Mouse (Mus musculus): ENCODE results near the gene Lipo1. TPM values are rescaled to one million over a fixed set of nuclear protein-coding genes. Genes with fewer than 3 reads are reported as not detected.
"Not testable (repeated sequence)": the region's sequence is repeated elsewhere in the genome, so short reads cannot be mapped to it uniquely, and the experiment has no call there.

Lipo1 gene
- not detected in 2 replicates for polyA plus RNA-seq (2015; fragmentation: Nextera tagmentation; extraction: Ambion mirVana)

DNA sequence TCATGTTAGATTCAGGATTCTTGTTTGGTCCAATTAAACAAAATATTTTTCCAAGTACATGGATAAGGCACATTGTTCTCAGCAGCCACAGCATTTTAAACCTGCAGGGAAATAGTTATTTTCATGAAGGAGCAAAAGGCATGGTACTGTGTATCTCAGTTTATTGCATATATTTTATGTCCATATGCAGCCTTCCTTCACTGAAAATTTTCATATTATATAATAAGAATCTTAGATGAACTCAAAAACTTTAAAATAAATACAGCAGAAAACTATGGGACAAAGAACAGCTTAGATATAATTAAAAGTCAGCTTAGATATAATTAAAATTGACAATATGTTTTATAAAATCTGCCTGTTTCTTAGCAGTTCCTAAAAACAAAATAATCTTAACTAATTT lies at the start of gene Lipo1:
Gene Lipo1, minus strand, starts transcription at position 101 of the 400 bp plus-strand sequence.
- not testable (repeated sequence) for H3K4me3 ChIP-seq; H3K27ac ChIP-seq; ATAC-seq (ENCODE audit: insufficient number of reproducible peaks, insufficient read depth, low FRiP score, low TSS enrichment, low read depth); H3K9me3 ChIP-seq; H3K4me2 ChIP-seq; H3K4me1 ChIP-seq; H3K36me3 ChIP-seq; H3K9ac ChIP-seq; H3K27me3 ChIP-seq

DNA sequence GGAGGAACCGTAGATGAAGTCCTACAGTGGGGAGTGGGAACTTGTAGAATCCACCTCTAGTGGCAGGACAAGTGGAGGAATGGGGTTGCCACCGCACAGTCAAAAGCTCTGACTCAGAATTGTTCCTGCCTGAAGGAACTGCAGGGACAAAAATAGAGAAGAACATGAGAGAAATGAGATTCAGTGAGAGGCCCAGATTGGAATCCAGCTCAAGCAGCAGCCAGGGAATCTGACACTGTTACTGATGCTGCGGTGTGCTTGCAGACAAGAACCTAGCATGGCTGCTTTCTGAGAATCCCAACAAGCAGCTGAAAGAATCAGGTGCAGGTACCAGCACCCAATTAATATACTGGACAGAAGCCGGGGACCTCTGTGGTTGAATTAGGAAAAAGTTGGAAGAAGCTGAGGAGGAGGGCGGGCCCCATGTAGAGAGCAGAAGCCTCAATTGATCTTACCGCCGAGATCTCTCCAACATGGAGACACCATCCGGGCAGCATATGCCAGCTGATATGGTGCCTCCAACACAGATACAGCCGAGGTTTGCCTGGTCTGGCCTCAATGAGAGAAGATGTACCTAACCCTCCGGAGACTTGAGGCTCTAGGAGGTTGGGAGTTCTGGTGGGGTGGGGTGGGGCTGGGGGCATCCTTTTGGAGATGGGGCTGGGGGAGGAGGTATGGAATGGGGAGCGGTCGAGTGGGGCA lies 532 bp downstream of the Lipo1 start:
- WGBS, result 90% methylated on average over 12 of the region's 12 CpGs
- Histone ChIP-seq H3K27me3 (no peaks in the 10 kb centered on the region), H3K27ac (no peak overlapping the region), H3K4me2 (no peak overlapping the region), H3K4me3 (no peak overlapping the region), H3K9me3 (no peaks in the 10 kb centered on the region), H3K36me3 (no peaks in the 10 kb centered on the region), H3K9ac (no peak overlapping the region), H3K4me1 (no peaks in the 10 kb centered on the region)
- no peak for ATAC-seq (ENCODE audit: insufficient number of reproducible peaks, insufficient read depth, low FRiP score, low TSS enrichment, low read depth)

DNA sequence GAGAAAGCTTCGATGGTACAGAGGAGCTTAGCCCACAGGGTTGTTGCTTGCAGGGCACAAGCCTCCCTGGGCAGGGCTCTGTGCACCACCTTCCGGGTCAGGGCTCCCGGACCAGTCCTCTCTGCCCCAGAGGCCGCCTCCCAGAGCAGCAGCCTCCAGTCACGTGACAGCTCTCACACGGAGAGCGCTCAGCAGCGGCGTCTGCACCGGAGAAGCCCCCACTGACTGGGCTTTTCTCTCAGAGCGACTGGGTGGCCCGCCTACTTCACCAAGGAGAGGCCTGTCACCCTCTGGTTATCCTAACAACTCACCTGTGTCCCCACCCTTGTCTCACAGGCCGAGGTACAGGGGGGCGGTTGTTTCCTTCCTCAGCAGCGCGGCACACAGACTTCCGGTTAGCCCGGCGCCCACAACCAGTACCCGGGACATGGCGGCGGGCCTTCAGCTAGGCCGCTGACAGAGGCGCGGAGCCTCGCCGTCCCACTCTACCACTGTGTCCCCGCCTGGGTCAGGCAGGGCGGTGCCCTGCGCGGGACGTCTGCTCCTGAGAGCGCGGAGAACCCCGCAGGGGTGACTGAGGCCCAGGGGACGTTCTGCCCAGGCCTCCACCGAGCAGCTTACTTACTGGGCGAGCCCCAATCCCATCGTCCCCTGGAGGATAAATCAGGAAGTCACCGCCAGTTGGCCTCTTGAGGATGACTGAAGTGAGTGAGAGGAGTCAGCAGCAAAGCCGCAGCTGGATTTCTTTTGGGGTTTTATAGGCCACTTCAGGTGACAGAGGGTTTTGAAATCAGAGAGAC lies 25.8 kb downstream of the Lipo1 start, which contains the start of gene Lipo3:
Gene Lipo3, minus strand, starts transcription at position 665 of the 800 bp plus-strand sequence.
- peak; percentile 69; the same call in 1 of the 2 replicates for ATAC-seq (ENCODE audit: insufficient number of reproducible peaks, insufficient read depth, low FRiP score, low TSS enrichment, low read depth)
- not testable (repeated sequence) for H3K27me3 ChIP-seq, H3K9me3 ChIP-seq, H3K4me1 ChIP-seq, H3K9ac ChIP-seq, H3K27ac ChIP-seq, H3K36me3 ChIP-seq
- Histone ChIP-seq H3K4me3 (peak within 1 kb of the TSS; percentile 22), H3K4me2 (peak within 1 kb of the TSS; percentile 48)
- WGBS, result 31% methylated on average over 14 of the region's 41 CpGs

DNA sequence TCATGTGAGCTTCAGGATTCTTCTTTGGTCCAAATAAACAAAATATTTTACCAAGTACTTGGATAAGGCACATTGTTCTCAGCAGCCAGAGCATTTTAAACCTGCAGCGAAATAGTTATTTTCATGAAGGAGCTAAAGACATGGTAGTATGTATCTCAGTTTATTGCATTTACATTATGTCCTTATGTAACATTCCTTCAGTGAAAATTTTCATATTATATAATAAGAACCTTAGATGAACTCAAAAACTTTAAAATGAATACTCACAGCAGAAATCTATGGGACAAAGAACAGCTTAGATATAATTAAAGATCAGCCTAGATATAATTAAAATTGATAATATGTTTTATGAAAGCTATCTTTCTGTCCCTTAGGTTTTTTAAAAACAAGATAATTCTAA lies 36.0 kb downstream of the Lipo1 start, which contains the start of gene Lipo2:
Gene Lipo2, minus strand, starts transcription at position 101 of the 400 bp plus-strand sequence.
- not testable (repeated sequence) for H3K36me3 ChIP-seq; ATAC-seq (ENCODE audit: insufficient number of reproducible peaks, insufficient read depth, low FRiP score, low TSS enrichment, low read depth); H3K27me3 ChIP-seq; H3K4me3 ChIP-seq; H3K9me3 ChIP-seq; H3K4me1 ChIP-seq; H3K9ac ChIP-seq; H3K27ac ChIP-seq; H3K4me2 ChIP-seq
- WGBS, result 93% methylated on average over 1 of the region's 1 CpGs

Other genes starting within 250 kb of the Lipo1 start
- gene Gm8978, start 162.2 kb downstream of the Lipo1 start, polyA plus RNA-seq (2015; fragmentation: Nextera tagmentation; extraction: Ambion mirVana), result not detected in 2 replicates
- gene Lipo2, start 36.1 kb downstream of the Lipo1 start, polyA plus RNA-seq (2015; fragmentation: Nextera tagmentation; extraction: Ambion mirVana), result 0.13 and 0.72 TPM in 2 replicates
- gene Lipo3, start 25.5 kb downstream of the Lipo1 start, polyA plus RNA-seq (2015; fragmentation: Nextera tagmentation; extraction: Ambion mirVana), result 10.8 and 11.5 TPM in 2 replicates
- not detected in 2 replicates for gene Lipf, start 173.7 kb upstream of the Lipo1 start, polyA plus RNA-seq (2015; fragmentation: Nextera tagmentation; extraction: Ambion mirVana)
- 0.21 and 0.25 TPM in 2 replicates for gene Lipk, start 220.8 kb upstream of the Lipo1 start, polyA plus RNA-seq (2015; fragmentation: Nextera tagmentation; extraction: Ambion mirVana)